ENCODE assay signal across 27 mouse cellular contexts in the genomic region with DNA sequence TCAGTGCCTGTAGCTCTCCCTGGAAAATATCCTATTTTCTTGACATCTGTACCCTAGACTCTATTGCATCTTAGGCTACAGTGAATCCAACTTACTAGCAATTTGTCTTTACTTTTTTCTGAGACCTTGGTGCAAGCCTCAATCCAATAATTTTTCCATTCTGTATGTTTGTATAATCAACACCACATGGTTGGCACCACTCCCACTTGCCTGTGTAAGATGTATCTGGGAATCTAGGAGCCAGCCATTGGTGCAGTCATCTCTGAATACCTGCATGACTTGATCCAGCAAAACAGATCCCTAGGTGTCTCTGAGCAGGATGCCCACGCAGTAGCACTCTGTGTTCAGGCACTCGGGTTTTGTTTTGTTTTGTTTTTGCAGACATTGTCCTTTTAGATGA.
"Had no signal": no experiment of that assay in that cellular context is flagged by ENCODE, and none has a peak within 500 bp of the region (broad histone marks: within the 10 kb centered on the region; RNA-seq: fewer than 3 reads in every experiment).

No protein-coding gene starts in this region.

- H3K27me3 ChIP-seq: heart, embryonic 13.5 days; heart, embryonic 15.5 days; hindbrain, embryonic 13.5 days; hindbrain, embryonic 15.5 days; kidney, embryonic 15.5 days; limb, embryonic 12.5 days; limb, embryonic 15.5 days; liver, embryonic 12.5 days had no signal

- H3K9me3 ChIP-seq: heart, embryonic 13.5 days; heart, embryonic 15.5 days; hindbrain, embryonic 13.5 days; hindbrain, embryonic 15.5 days; kidney, embryonic 15.5 days; limb, embryonic 12.5 days; limb, embryonic 15.5 days; liver, embryonic 12.5 days had no signal

- H3K27ac ChIP-seq: heart, adult 2 months; heart, embryonic 13.5 days; heart, embryonic 15.5 days; hindbrain, embryonic 13.5 days; hindbrain, embryonic 15.5 days; hindbrain, postnatal 0 days; kidney, embryonic 15.5 days; kidney, postnatal 0 days; limb, embryonic 12.5 days; limb, embryonic 15.5 days; liver, embryonic 12.5 days; liver, embryonic 14.5 days had no signal

- H3K4me1 ChIP-seq: hindbrain, embryonic 13.5 days; hindbrain, embryonic 15.5 days; kidney, embryonic 15.5 days; limb, embryonic 15.5 days; liver, embryonic 12.5 days had no signal

- DNase-seq: gastrocnemius, postnatal 14 days; gastrocnemius, postnatal 36 days; heart, adult 11 months; heart, adult 2 months; heart, postnatal 14 days; heart, postnatal 36 days; kidney, adult 11 months; kidney, adult 2 months; kidney, adult 9 months; kidney, postnatal 14 days; kidney, postnatal 36 days; layer of hippocampus, adult 9-11 months; layer of hippocampus, postnatal 36 days; left cerebral cortex, postnatal 4 days had no signal

- H3K4me2 ChIP-seq: heart, embryonic 11.5 days; heart, embryonic 13.5 days; heart, embryonic 15.5 days; hindbrain, embryonic 13.5 days; hindbrain, embryonic 15.5 days; kidney, embryonic 15.5 days; limb, embryonic 12.5 days; limb, embryonic 15.5 days; liver, embryonic 12.5 days had no signal

- H3K9ac ChIP-seq: heart, embryonic 13.5 days; heart, embryonic 15.5 days; hindbrain, embryonic 13.5 days; hindbrain, embryonic 15.5 days; kidney, embryonic 15.5 days; limb, embryonic 12.5 days; limb, embryonic 15.5 days; liver, embryonic 12.5 days; liver, embryonic 14.5 days had no signal

- H3K4me3 ChIP-seq: heart, adult 2 months; heart, embryonic 13.5 days; heart, embryonic 15.5 days; hindbrain, embryonic 13.5 days; hindbrain, embryonic 15.5 days; kidney, embryonic 15.5 days; limb, embryonic 12.5 days; limb, embryonic 15.5 days; liver, embryonic 12.5 days had no signal

- ATAC-seq: hindbrain, postnatal 0 days; intestine, embryonic 16.5 days; liver, embryonic 12.5 days had no signal
